Mouse (Mus musculus): ENCODE data around the gene Dscam. TPM values are rescaled to one million over a fixed set of nuclear protein-coding genes. Genes with fewer than 3 reads are reported as not detected.

The Dscam gene
- total RNA-seq, 2 experiments from 2014 or later: 0.11 to 0.12 TPM

DNA sequence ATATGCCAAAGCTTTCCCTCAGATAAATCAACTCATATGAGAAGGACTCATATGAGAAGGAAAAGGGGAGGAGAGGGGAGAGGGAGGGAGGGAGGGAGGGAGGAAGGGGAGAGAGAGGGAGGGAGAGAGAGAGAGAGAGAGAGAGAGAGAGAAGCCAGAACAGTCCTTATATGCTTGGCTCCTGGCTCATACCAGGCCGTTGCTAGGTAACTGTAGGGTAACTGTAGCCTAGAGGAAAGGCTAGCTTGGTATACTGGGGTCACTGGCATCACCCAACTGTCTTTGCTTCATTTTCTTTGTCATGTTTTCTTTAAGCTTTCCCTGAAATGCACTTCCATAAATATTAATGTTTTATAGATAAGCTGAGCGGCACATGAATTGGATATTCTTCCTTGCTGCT, 617.9 kb downstream of the Dscam start:
- DNase-seq: no peak

DNA sequence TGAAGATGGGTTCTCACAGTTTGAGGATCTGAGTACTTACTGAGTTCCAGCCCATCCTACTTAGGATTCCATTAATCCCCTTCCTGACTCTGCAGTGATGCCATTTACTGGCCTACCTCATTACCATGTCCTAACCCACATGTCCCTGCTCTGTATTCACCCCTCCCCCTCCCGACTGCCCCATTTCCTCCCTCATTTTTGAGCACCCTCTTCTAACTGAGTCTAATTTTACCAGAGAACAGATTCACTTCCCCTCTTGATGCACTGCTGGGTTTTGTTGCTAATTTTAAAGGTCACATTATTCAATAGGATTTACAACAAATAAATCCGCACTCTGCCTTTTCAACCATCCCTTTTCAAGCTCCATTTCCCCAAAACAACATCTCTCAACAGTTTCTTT, 629.5 kb downstream of the Dscam start:
- DNase-seq: no peak

Other genes starting within 250 kb of the Dscam start
- 10 to 100 TPM; 10.5 to 16.2 TPM for gene Bace2, start 186.0 kb upstream of the Dscam start, total RNA-seq (2021)

Measured in gastrocnemius, postnatal 10 days (tissue).